Mouse (Mus musculus) liver, adult (tissue): ENCODE measurements around the gene Myo1g.

Experiments used
- GATA4 ChIP-seq: IDR thresholded peaks from 2 replicates; pipeline ENCODE4 v1.6.1; 2014; ENCODE audit warnings: mild to moderate bottlenecking, low read length; ENCODE audit not compliant: insufficient replicate concordance

The Myo1g gene

GRCm38 (mm10) chr11:6519491-6520033 lies 1.2 kb downstream of the Myo1g start:
- TF ChIP-seq GATA4 = no peak

GRCm38 (mm10) chr11:6514837-6515236 lies 5.9 kb downstream of the Myo1g start:
- TF ChIP-seq GATA4 = no peak

GRCm38 (mm10) chr11:6508269-6508876 lies 12.4 kb downstream of the Myo1g start:
- no peak for TF ChIP-seq GATA4

- TF ChIP-seq GATA4 = no peak
These were observed 14.2 kb downstream of the Myo1g start for GRCm38 (mm10) chr11:6506516-6506915.

- no peak for TF ChIP-seq GATA4
These were observed 16.1 kb downstream of the Myo1g start for GRCm38 (mm10) chr11:6504689-6505088.

GRCm38 (mm10) chr11:6504226-6504625 lies 16.5 kb downstream of the Myo1g start:
- TF ChIP-seq GATA4 = no peak

- TF ChIP-seq GATA4 = no peak
These were observed 18.3 kb downstream of the Myo1g start for GRCm38 (mm10) chr11:6502506-6502905.

GRCm38 (mm10) chr11:6497311-6497948 lies 23.3 kb downstream of the Myo1g start:
- no peak for TF ChIP-seq GATA4

- no peak for TF ChIP-seq GATA4
These were observed 30.9 kb downstream of the Myo1g start for GRCm38 (mm10) chr11:6489691-6490503.

- no peak for TF ChIP-seq GATA4
These were observed 31.5 kb downstream of the Myo1g start for GRCm38 (mm10) chr11:6489257-6489656.

- TF ChIP-seq GATA4 = no peak
These were observed 32.6 kb downstream of the Myo1g start for GRCm38 (mm10) chr11:6488041-6488684.

GRCm38 (mm10) chr11:6487496-6487895 lies 33.3 kb downstream of the Myo1g start:
- TF ChIP-seq GATA4 = no peak

- no peak for TF ChIP-seq GATA4
These were observed 33.8 kb downstream of the Myo1g start for GRCm38 (mm10) chr11:6486916-6487315.

- no peak for TF ChIP-seq GATA4
These were observed 36.4 kb downstream of the Myo1g start for GRCm38 (mm10) chr11:6484244-6484959.

- no peak for TF ChIP-seq GATA4
These were observed 37.7 kb downstream of the Myo1g start for GRCm38 (mm10) chr11:6483103-6483502.
